Mouse (Mus musculus): ENCODE measurements around the gene Gsk3a. TPM values are rescaled to one million over a fixed set of nuclear protein-coding genes. Genes with fewer than 3 reads are reported as not detected.

Gsk3a gene
- polyA plus RNA-seq, 1 experiment from 2014 or later = 8.2 TPM

- Histone ChIP-seq H3K9ac (peak overlapping the region; percentile 91), H3K9me3 (no peaks in the 10 kb centered on the region), H3K4me3 (peak overlapping the region; percentile 69), H3K4me1 (peaks cover 74% of the 10 kb centered on the region), H3K4me2 (peak overlapping the region; percentile 92), H3K36me3 (peaks cover 9% of the 10 kb centered on the region), H3K27ac (replicated peaks) (peak overlapping the region; percentile 100), H3K27me3 (replicated peaks) (no peaks in the 10 kb centered on the region)
- WGBS = under 1% methylated on average over 42 of the region's 49 CpGs
- ATAC-seq (ENCODE audit: extremely low read depth, insufficient number of reproducible peaks, low FRiP score, low TSS enrichment) = peak; percentile 6; the same call in 1 of the 2 replicates
Observed at GRCm38 (mm10) chr7:25279076-25279860, 41.6 kb upstream of the Gsk3a start.

- Histone ChIP-seq H3K9ac (peak overlapping the region; percentile 91), H3K4me2 (peak overlapping the region; percentile 92), H3K27ac (replicated peaks) (peak overlapping the region; percentile 100), H3K9me3 (no peaks in the 10 kb centered on the region), H3K36me3 (peaks cover 15% of the 10 kb centered on the region), H3K4me3 (peak overlapping the region; percentile 69), H3K27me3 (replicated peaks) (no peaks in the 10 kb centered on the region), H3K4me1 (peaks cover 74% of the 10 kb centered on the region)
- 0 out of 2 replicates have a peak, but pooled peaks have one; percentile 3 for ATAC-seq (ENCODE audit: extremely low read depth, insufficient number of reproducible peaks, low FRiP score, low TSS enrichment)
- WGBS = under 1% methylated on average over 50 of the region's 60 CpGs
Observed at GRCm38 (mm10) chr7:25278341-25279075, 40.9 kb upstream of the Gsk3a start.

GRCm38 (mm10) chr7:25277998-25278340 is 40.3 kb upstream of the Gsk3a start:
- Histone ChIP-seq H3K27ac (replicated peaks) (peak overlapping the region; percentile 100), H3K36me3 (peaks cover 20% of the 10 kb centered on the region)
- WGBS = 8% methylated on average over 4 of the region's 4 CpGs

GRCm38 (mm10) chr7:25277405-25277804 is 39.8 kb upstream of the Gsk3a start:
- peaks cover 26% of the 10 kb centered on the region for H3K36me3 ChIP-seq
- WGBS = 88% methylated on average over 4 of the region's 4 CpGs

More at GRCm38 (mm10) chr7:25277998-25278340, 40.3 kb upstream of the Gsk3a start:
- no peak for ATAC-seq (ENCODE audit: extremely low read depth, insufficient number of reproducible peaks, low FRiP score, low TSS enrichment)
- peaks cover 74% of the 10 kb centered on the region for H3K4me1 ChIP-seq
- peak overlapping the region; percentile 91 for H3K9ac ChIP-seq
- no peaks in the 10 kb centered on the region for H3K27me3 ChIP-seq (replicated peaks)
- no peaks in the 10 kb centered on the region for H3K9me3 ChIP-seq
- peak overlapping the region; percentile 69 for H3K4me3 ChIP-seq
- H3K4me2 ChIP-seq = peak overlapping the region; percentile 92

GRCm38 (mm10) chr7:25275555-25276298 is 38.1 kb upstream of the Gsk3a start:
- ATAC-seq (ENCODE audit: extremely low read depth, insufficient number of reproducible peaks, low FRiP score, low TSS enrichment) = no peak
- Histone ChIP-seq H3K4me3 (peak overlapping the region; percentile 0; the same call in 1 of the 2 replicates), H3K9ac (peak overlapping the region; percentile 91), H3K9me3 (no peaks in the 10 kb centered on the region), H3K4me1 (peaks cover 76% of the 10 kb centered on the region), H3K27ac (replicated peaks) (peak overlapping the region; percentile 100), H3K4me2 (peak overlapping the region; percentile 43), H3K27me3 (replicated peaks) (no peaks in the 10 kb centered on the region), H3K36me3 (peaks cover 42% of the 10 kb centered on the region)
- WGBS = 42% methylated on average over 9 of the region's 9 CpGs

More at GRCm38 (mm10) chr7:25277405-25277804, 39.8 kb upstream of the Gsk3a start:
- Histone ChIP-seq H3K4me3 (peak overlapping the region; percentile 69), H3K9ac (peak overlapping the region; percentile 91), H3K27ac (replicated peaks) (peak overlapping the region; percentile 100), H3K9me3 (no peaks in the 10 kb centered on the region), H3K4me2 (peak overlapping the region; percentile 92), H3K4me1 (peaks cover 79% of the 10 kb centered on the region), H3K27me3 (replicated peaks) (no peaks in the 10 kb centered on the region)
- ATAC-seq (ENCODE audit: extremely low read depth, insufficient number of reproducible peaks, low FRiP score, low TSS enrichment) = no peak

GRCm38 (mm10) chr7:25274996-25275395 is 37.3 kb upstream of the Gsk3a start:
- Histone ChIP-seq H3K27ac (replicated peaks) (peak overlapping the region; percentile 100), H3K9ac (peak overlapping the region; percentile 91), H3K27me3 (replicated peaks) (no peaks in the 10 kb centered on the region), H3K4me1 (peaks cover 76% of the 10 kb centered on the region), H3K36me3 (peaks cover 46% of the 10 kb centered on the region), H3K4me3 (no peak overlapping the region), H3K9me3 (no peaks in the 10 kb centered on the region), H3K4me2 (no peak overlapping the region)
- no peak for ATAC-seq (ENCODE audit: extremely low read depth, insufficient number of reproducible peaks, low FRiP score, low TSS enrichment)
- 88% methylated on average over 3 of the region's 3 CpGs for WGBS

GRCm38 (mm10) chr7:25274571-25274970 is 36.9 kb upstream of the Gsk3a start:
- H3K4me1 ChIP-seq = peaks cover 76% of the 10 kb centered on the region

GRCm38 (mm10) chr7:25273259-25274241 is 35.9 kb upstream of the Gsk3a start:
- ATAC-seq (ENCODE audit: extremely low read depth, insufficient number of reproducible peaks, low FRiP score, low TSS enrichment) = no peak
- Histone ChIP-seq H3K9ac (peak overlapping the region; percentile 91), H3K9me3 (no peaks in the 10 kb centered on the region), H3K27ac (replicated peaks) (peak overlapping the region; percentile 17; the same call in 1 of the 2 replicates), H3K4me3 (no peak overlapping the region), H3K4me1 (peaks cover 84% of the 10 kb centered on the region), H3K27me3 (replicated peaks) (no peaks in the 10 kb centered on the region), H3K36me3 (peaks cover 46% of the 10 kb centered on the region), H3K4me2 (peak overlapping the region; percentile 18; the same call in 1 of the 2 replicates)
- 76% methylated on average over 22 of the region's 22 CpGs for WGBS

More at GRCm38 (mm10) chr7:25274571-25274970, 36.9 kb upstream of the Gsk3a start:
- peak overlapping the region; percentile 100 for H3K27ac ChIP-seq (replicated peaks)
- H3K4me3 ChIP-seq = no peak overlapping the region
- no peak for ATAC-seq (ENCODE audit: extremely low read depth, insufficient number of reproducible peaks, low FRiP score, low TSS enrichment)
- no peak overlapping the region for H3K4me2 ChIP-seq
- peak overlapping the region; percentile 91 for H3K9ac ChIP-seq
- no peaks in the 10 kb centered on the region for H3K27me3 ChIP-seq (replicated peaks)
- peaks cover 46% of the 10 kb centered on the region for H3K36me3 ChIP-seq
- WGBS = 53% methylated on average over 5 of the region's 5 CpGs
- no peaks in the 10 kb centered on the region for H3K9me3 ChIP-seq

GRCm38 (mm10) chr7:25272445-25273258 is 35.0 kb upstream of the Gsk3a start:
- H3K4me3 ChIP-seq = no peak overlapping the region
- WGBS = 79% methylated on average over 38 of the region's 38 CpGs
- ATAC-seq (ENCODE audit: extremely low read depth, insufficient number of reproducible peaks, low FRiP score, low TSS enrichment) = no peak
- no peaks in the 10 kb centered on the region for H3K9me3 ChIP-seq
- H3K27ac ChIP-seq (replicated peaks) = no peak overlapping the region
- H3K36me3 ChIP-seq = peaks cover 46% of the 10 kb centered on the region
- H3K27me3 ChIP-seq (replicated peaks) = no peaks in the 10 kb centered on the region
- peaks cover 80% of the 10 kb centered on the region for H3K4me1 ChIP-seq
- no peak overlapping the region for H3K4me2 ChIP-seq
- no peak overlapping the region for H3K9ac ChIP-seq

All from heart, embryonic 13.5 days (tissue).